Mouse (Mus musculus) A20 (cell line): ENCODE results near the gene Bahcc1.

Source experiments
- DNase-seq: peaks from one replicate; pipeline ENCODE4 v3.0.0-alpha.2; 2011; ENCODE audit warnings: low read depth, low spot score

Bahcc1 gene

GRCm38 (mm10) chr11:120313906-120314685, 81.3 kb downstream of the Bahcc1 start:
- no peak for DNase-seq

GRCm38 (mm10) chr11:120314721-120315415, 82.1 kb downstream of the Bahcc1 start:
- DNase-seq = no peak

GRCm38 (mm10) chr11:120315416-120315761, 82.6 kb downstream of the Bahcc1 start:
- DNase-seq = no peak

- peak; percentile 96 for DNase-seq
Measured at GRCm38 (mm10) chr11:120315832-120316689, 83.3 kb downstream of the Bahcc1 start.

- peak; percentile 48 for DNase-seq
Measured at GRCm38 (mm10) chr11:120316690-120317254, 84.0 kb downstream of the Bahcc1 start.

- no peak for DNase-seq
Measured at GRCm38 (mm10) chr11:120317456-120317855, 84.7 kb downstream of the Bahcc1 start.

- no peak for DNase-seq
Measured at GRCm38 (mm10) chr11:120319310-120319709, 86.6 kb downstream of the Bahcc1 start.

- DNase-seq = no peak
Measured at GRCm38 (mm10) chr11:120320156-120320555, 87.4 kb downstream of the Bahcc1 start.

- DNase-seq = no peak
Measured at GRCm38 (mm10) chr11:120335431-120336021, 102.8 kb downstream of the Bahcc1 start.

- DNase-seq = no peak
Measured at GRCm38 (mm10) chr11:120337447-120337846, 104.7 kb downstream of the Bahcc1 start.

- no peak for DNase-seq
Measured at GRCm38 (mm10) chr11:120338786-120339185, 106.0 kb downstream of the Bahcc1 start.

GRCm38 (mm10) chr11:120339978-120340513, 107.3 kb downstream of the Bahcc1 start:
- DNase-seq = no peak

GRCm38 (mm10) chr11:120341661-120342060, 108.9 kb downstream of the Bahcc1 start:
- DNase-seq = no peak
